Mouse (Mus musculus): ENCODE results near the gene Ntrk3.

GRCm38 (mm10) chr7:78600886-78601285, 136.9 kb downstream of the Ntrk3 start:
- TF ChIP-seq POLR2A (IDR thresholded peaks at IDR 0.05; ENCODE audit: control insufficient read depth, low read depth, low read length) (no peak), CTCF (IDR thresholded peaks at IDR 0.05; ENCODE audit: control insufficient read depth, insufficient read depth, insufficient replicate concordance, low read depth, low read length) (no peak)

Measured in testis, adult 2 months (tissue).